Mouse (Mus musculus): Measurements from ENCODE around the gene Vopp1.

DNA sequence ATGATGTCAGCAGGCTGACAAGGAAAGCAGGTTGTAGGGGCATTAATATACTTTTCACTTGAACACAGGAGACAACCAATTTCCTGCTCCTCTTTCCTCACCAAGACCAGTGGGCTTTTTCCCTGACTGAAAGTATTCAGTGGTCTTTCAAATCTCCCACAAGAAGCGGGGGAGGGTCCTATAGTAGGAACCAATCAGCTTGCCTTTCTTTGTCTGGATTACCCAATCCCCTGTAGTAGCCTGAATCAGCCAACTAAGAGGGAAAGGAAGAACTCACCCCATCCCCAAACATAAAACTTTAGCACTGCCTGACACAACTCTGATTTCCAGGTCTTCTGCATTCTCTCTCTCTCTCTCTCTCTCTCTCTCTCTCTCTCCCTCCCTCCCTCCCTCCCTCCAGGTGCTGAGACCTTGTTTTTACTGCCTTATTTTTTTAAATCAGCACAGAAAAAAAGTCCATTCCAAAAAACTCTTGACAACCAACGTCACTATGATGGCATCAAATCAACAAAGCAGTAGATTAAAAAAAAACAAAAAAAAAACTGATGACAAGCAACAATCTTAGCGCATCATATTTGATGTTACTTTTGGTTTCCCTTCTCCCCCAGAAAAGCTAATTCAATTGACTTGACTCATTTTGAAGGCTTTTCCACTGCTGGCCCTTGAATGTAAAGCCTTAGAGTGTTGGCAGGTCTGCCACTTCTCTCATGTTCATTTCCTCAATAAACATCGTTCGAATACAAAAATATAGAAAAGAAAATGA is 2.1 kb downstream of the Vopp1 start:
- TF ChIP-seq CTCF (IDR thresholded peaks at IDR 0.05): no peak
- no peak for TF ChIP-seq POLR2A (IDR thresholded peaks at IDR 0.05; ENCODE audit: insufficient read depth, low read depth, low read length)
- no peak for TF ChIP-seq EP300 (IDR thresholded peaks at IDR 0.05; ENCODE audit: insufficient read depth, low read depth, low read length)

Data from heart, adult 2 months (tissue).